Mouse (Mus musculus): ENCODE measurements around the gene Mtfr1l.
"Not testable (repeated sequence)": the region's sequence is repeated elsewhere in the genome, so short reads cannot be mapped to it uniquely, and the experiment has no call there.

Mtfr1l gene

GRCm38 (mm10) chr4:134516981-134517380 is 18.2 kb downstream of the Mtfr1l start:
- DNase-seq (ENCODE audit: low spot score in 2 of 2), result no peak

GRCm38 (mm10) chr4:134515614-134516013 is 19.6 kb downstream of the Mtfr1l start:
- DNase-seq (ENCODE audit: low spot score in 2 of 2), result no peak

GRCm38 (mm10) chr4:134514309-134514930 is 20.8 kb downstream of the Mtfr1l start:
- DNase-seq (ENCODE audit: low spot score in 2 of 2), result no peak

- peak; percentile 83 to 85 for DNase-seq (ENCODE audit: low spot score in 2 of 2)
Measured at GRCm38 (mm10) chr4:134512798-134513197, 22.4 kb downstream of the Mtfr1l start.

GRCm38 (mm10) chr4:134511730-134512129 is 23.5 kb downstream of the Mtfr1l start:
- DNase-seq (ENCODE audit: low spot score in 2 of 2), result no peak

- DNase-seq (ENCODE audit: low spot score in 2 of 2), result peak; percentile 90 to 95
Measured at GRCm38 (mm10) chr4:134510845-134511411, 24.3 kb downstream of the Mtfr1l start, which contains the start of gene Aunip. TSS of gene Aunip (plus strand) at chr4:134510999.

- DNase-seq (ENCODE audit: low spot score in 2 of 2), result no peak
Measured at GRCm38 (mm10) chr4:134510396-134510795, 24.8 kb downstream of the Mtfr1l start.

- DNase-seq (ENCODE audit: low spot score in 2 of 2), result no peak
Measured at GRCm38 (mm10) chr4:134506713-134507112, 28.5 kb downstream of the Mtfr1l start.

GRCm38 (mm10) chr4:134505966-134506594 is 29.1 kb downstream of the Mtfr1l start:
- DNase-seq (ENCODE audit: low spot score in 2 of 2), result peak in 1 of 2 experiments; percentile 66

- DNase-seq (ENCODE audit: low spot score in 2 of 2), result no peak
Measured at GRCm38 (mm10) chr4:134505303-134505789, 29.8 kb downstream of the Mtfr1l start.

GRCm38 (mm10) chr4:134503686-134504357 is 31.4 kb downstream of the Mtfr1l start:
- peak in 1 of 2 experiments; percentile 52 for DNase-seq (ENCODE audit: low spot score in 2 of 2)

GRCm38 (mm10) chr4:134501095-134501494 is 34.1 kb downstream of the Mtfr1l start:
- DNase-seq (ENCODE audit: low spot score in 2 of 2), result no peak

- DNase-seq (ENCODE audit: low spot score in 2 of 2), result not testable (repeated sequence)
Measured at GRCm38 (mm10) chr4:134498983-134499382, 36.2 kb downstream of the Mtfr1l start.

GRCm38 (mm10) chr4:134497986-134498731 is 37.0 kb downstream of the Mtfr1l start:
- no peak for DNase-seq (ENCODE audit: low spot score in 2 of 2)

GRCm38 (mm10) chr4:134497223-134497622 is 38.0 kb downstream of the Mtfr1l start:
- DNase-seq (ENCODE audit: low spot score in 2 of 2), result no peak

- DNase-seq (ENCODE audit: low spot score in 2 of 2), result peak; percentile 85 to 91
Measured at GRCm38 (mm10) chr4:134496595-134497210, 38.5 kb downstream of the Mtfr1l start, which contains the start of gene Paqr7. TSS of gene Paqr7 (plus strand) at chr4:134496697.

GRCm38 (mm10) chr4:134495546-134495923 is 39.7 kb downstream of the Mtfr1l start:
- no peak for DNase-seq (ENCODE audit: low spot score in 2 of 2)

GRCm38 (mm10) chr4:134494780-134495545 is 40.2 kb downstream of the Mtfr1l start:
- DNase-seq (ENCODE audit: low spot score in 2 of 2), result peak; percentile 70 to 77

- not testable (repeated sequence) for DNase-seq (ENCODE audit: low spot score in 2 of 2)
Measured at GRCm38 (mm10) chr4:134494161-134494560, 41.0 kb downstream of the Mtfr1l start.

GRCm38 (mm10) chr4:134491716-134492115 is 43.5 kb downstream of the Mtfr1l start:
- no peak for DNase-seq (ENCODE audit: low spot score in 2 of 2)
